Mouse (Mus musculus) thymus, postnatal 10 days (tissue): Measurements from ENCODE around the gene Gm37419.
A peak's percentile ranks its signal among the peaks of the same experiment; 100 is the strongest.

ENCODE experiments used
- DNase-seq, 2 experiments: peaks; one replicate each; pipeline ENCODE4 v3.0.0; 2021; ENCODE audit warnings: low spot score in 2 of 2

Gm37419 gene

GRCm38 (mm10) chr16:23979446-23979845 lies 8.8 kb upstream of the Gm37419 start:
- no peak for DNase-seq

GRCm38 (mm10) chr16:23980201-23980870 lies 7.9 kb upstream of the Gm37419 start:
- DNase-seq: no peak

GRCm38 (mm10) chr16:23980991-23981720 lies 7.1 kb upstream of the Gm37419 start:
- no peak for DNase-seq

- DNase-seq: peak; percentile 55 to 76
Observed at GRCm38 (mm10) chr16:23981925-23982851, 6.1 kb upstream of the Gm37419 start.

- peak; percentile 72 to 88 for DNase-seq
Observed at GRCm38 (mm10) chr16:23982891-23983588, 5.2 kb upstream of the Gm37419 start.

GRCm38 (mm10) chr16:23984183-23984582 lies 4.1 kb upstream of the Gm37419 start:
- peak; percentile 81 to 93 for DNase-seq

GRCm38 (mm10) chr16:23984760-23985466 lies 3.4 kb upstream of the Gm37419 start:
- DNase-seq: peak; percentile 65 to 66

- DNase-seq: peak; percentile 35 to 74
Observed at GRCm38 (mm10) chr16:23985467-23985861, 2.8 kb upstream of the Gm37419 start.

GRCm38 (mm10) chr16:23986176-23986575 lies 2.1 kb upstream of the Gm37419 start:
- DNase-seq: no peak

GRCm38 (mm10) chr16:23986871-23987270 lies 1.4 kb upstream of the Gm37419 start:
- peak; percentile 48 to 52 for DNase-seq

- DNase-seq: peak; percentile 42 to 62
Observed at GRCm38 (mm10) chr16:23987341-23988156, 733 bp upstream of the Gm37419 start.

- DNase-seq: no peak
Observed at GRCm38 (mm10) chr16:23988157-23988465, 171 bp upstream of the Gm37419 start.

- no peak for DNase-seq
Observed at GRCm38 (mm10) chr16:23989209-23990160, 1.2 kb downstream of the Gm37419 start.

GRCm38 (mm10) chr16:23990161-23990970 lies 2.1 kb downstream of the Gm37419 start:
- no peak for DNase-seq

- peak; percentile 93 to 100 for DNase-seq
Observed at GRCm38 (mm10) chr16:23991170-23991569, 2.9 kb downstream of the Gm37419 start.

- no peak for DNase-seq
Observed at GRCm38 (mm10) chr16:23991846-23992580, 3.7 kb downstream of the Gm37419 start.
